Mouse (Mus musculus) lung, postnatal 10 days (tissue): Measurements from ENCODE around the gene Man2a1.
A peak's percentile ranks its signal among the peaks of the same experiment; 100 is the strongest.
"Not testable (repeated sequence)": the region's sequence is repeated elsewhere in the genome, so short reads cannot be mapped to it uniquely, and the experiment has no call there.

Experiments
- DNase-seq: peaks from one replicate; pipeline ENCODE4 v3.0.0; 2021

Man2a1 gene

GRCm38 (mm10) chr17:64719760-64720159 is 119.2 kb downstream of the Man2a1 start:
- no peak for DNase-seq

GRCm38 (mm10) chr17:64721112-64721511 is 120.6 kb downstream of the Man2a1 start:
- DNase-seq = no peak

GRCm38 (mm10) chr17:64723162-64723561 is 122.6 kb downstream of the Man2a1 start:
- DNase-seq = no peak

- DNase-seq = no peak
These were observed 124.7 kb downstream of the Man2a1 start for GRCm38 (mm10) chr17:64725214-64725613.

GRCm38 (mm10) chr17:64726032-64726431 is 125.5 kb downstream of the Man2a1 start:
- DNase-seq = no peak

- peak; percentile 17 for DNase-seq
These were observed 135.0 kb downstream of the Man2a1 start for GRCm38 (mm10) chr17:64735492-64735891.

GRCm38 (mm10) chr17:64737918-64738317 is 137.4 kb downstream of the Man2a1 start:
- no peak for DNase-seq

GRCm38 (mm10) chr17:64739129-64739528 is 138.6 kb downstream of the Man2a1 start:
- DNase-seq = no peak

- no peak for DNase-seq
These were observed 142.4 kb downstream of the Man2a1 start for GRCm38 (mm10) chr17:64742715-64743605.

- DNase-seq = no peak
These were observed 143.2 kb downstream of the Man2a1 start for GRCm38 (mm10) chr17:64743606-64744300.

- no peak for DNase-seq
These were observed 146.2 kb downstream of the Man2a1 start for GRCm38 (mm10) chr17:64746637-64747225.

- DNase-seq = no peak
These were observed 146.9 kb downstream of the Man2a1 start for GRCm38 (mm10) chr17:64747461-64747860.

- DNase-seq = no peak
These were observed 147.6 kb downstream of the Man2a1 start for GRCm38 (mm10) chr17:64748131-64748530.

GRCm38 (mm10) chr17:64749146-64749545 is 148.6 kb downstream of the Man2a1 start:
- DNase-seq = no peak

- DNase-seq = no peak
These were observed 150.7 kb downstream of the Man2a1 start for GRCm38 (mm10) chr17:64751249-64751648.

GRCm38 (mm10) chr17:64752126-64753019 is 151.8 kb downstream of the Man2a1 start:
- DNase-seq = no peak

GRCm38 (mm10) chr17:64753507-64753906 is 153.0 kb downstream of the Man2a1 start:
- DNase-seq = no peak

- no peak for DNase-seq
These were observed 153.8 kb downstream of the Man2a1 start for GRCm38 (mm10) chr17:64754142-64754863.

- DNase-seq = no peak
These were observed 154.7 kb downstream of the Man2a1 start for GRCm38 (mm10) chr17:64755191-64755590.

- not testable (repeated sequence) for DNase-seq
These were observed 162.1 kb downstream of the Man2a1 start for GRCm38 (mm10) chr17:64762651-64763050.

- no peak for DNase-seq
These were observed 163.0 kb downstream of the Man2a1 start for GRCm38 (mm10) chr17:64763491-64763890.
